Mouse (Mus musculus) ovary, postnatal 10 days (tissue): ENCODE measurements at regions not wholly inside any gene's neighbourhood (a gene's known extent, or its start where the extent isn't known, plus 50 kb on each side); places are given as distances from the start of the nearest gene placed in this dataset.

Experiments
- DNase-seq: peaks from one replicate; pipeline ENCODE4 v3.0.0; 2022; ENCODE audit warnings: low spot score

GRCm38 (mm10) chr1:35836552-35836951 is 231.6 kb upstream of the Hs6st1 start:
- DNase-seq = no peak

- no peak for DNase-seq
These were observed 229.6 kb upstream of the Hs6st1 start for GRCm38 (mm10) chr1:35838625-35839024.

GRCm38 (mm10) chr1:35839446-35839845 is 228.8 kb upstream of the Hs6st1 start:
- no peak for DNase-seq

GRCm38 (mm10) chr1:35841626-35842025 is 226.6 kb upstream of the Hs6st1 start:
- no peak for DNase-seq

- DNase-seq = no peak
These were observed 225.5 kb upstream of the Hs6st1 start for GRCm38 (mm10) chr1:35842707-35843106.

GRCm38 (mm10) chr1:35843566-35843965 is 224.6 kb upstream of the Hs6st1 start:
- DNase-seq = no peak

- no peak for DNase-seq
These were observed 221.8 kb upstream of the Hs6st1 start for GRCm38 (mm10) chr1:35846224-35846936.

- no peak for DNase-seq
These were observed 219.8 kb upstream of the Hs6st1 start for GRCm38 (mm10) chr1:35848160-35848954.

GRCm38 (mm10) chr1:35849406-35850190 is 218.6 kb upstream of the Hs6st1 start:
- no peak for DNase-seq

- no peak for DNase-seq
These were observed 218.0 kb upstream of the Hs6st1 start for GRCm38 (mm10) chr1:35850191-35850545.

- DNase-seq = no peak
These were observed 217.6 kb upstream of the Hs6st1 start for GRCm38 (mm10) chr1:35850566-35851085.

- no peak for DNase-seq
These were observed 216.4 kb upstream of the Hs6st1 start for GRCm38 (mm10) chr1:35851681-35852409.

- DNase-seq = no peak
These were observed 215.2 kb upstream of the Hs6st1 start for GRCm38 (mm10) chr1:35853018-35853417.

- DNase-seq = no peak
These were observed 212.6 kb upstream of the Hs6st1 start for GRCm38 (mm10) chr1:35855650-35856049.

GRCm38 (mm10) chr1:35858342-35858741 is 209.9 kb upstream of the Hs6st1 start:
- no peak for DNase-seq

GRCm38 (mm10) chr1:35860779-35861178 is 207.4 kb upstream of the Hs6st1 start:
- no peak for DNase-seq

- DNase-seq = no peak
These were observed 206.0 kb upstream of the Hs6st1 start for GRCm38 (mm10) chr1:35862196-35862595.

GRCm38 (mm10) chr1:35862661-35863060 is 205.5 kb upstream of the Hs6st1 start:
- no peak for DNase-seq

GRCm38 (mm10) chr1:35864246-35864645 is 204.0 kb upstream of the Hs6st1 start:
- DNase-seq = no peak

GRCm38 (mm10) chr1:35865263-35865662 is 202.9 kb upstream of the Hs6st1 start:
- DNase-seq = no peak

GRCm38 (mm10) chr1:35866643-35867042 is 201.6 kb upstream of the Hs6st1 start:
- DNase-seq = no peak
